Mouse (Mus musculus) limb, embryonic 12.5 days (tissue): ENCODE measurements at regions not wholly inside any gene's neighbourhood (a gene's known extent, or its start where the extent isn't known, plus 50 kb on each side); places are given as distances from the start of the nearest gene placed in this dataset.

Experiments
- ATAC-seq: fragments of 200-750 bp; cut with Nextera tagmentation; 2 replicates; pipeline ENCODE4 v1.8.0; 2017; ENCODE audit warnings: low read depth, moderate TSS enrichment; ENCODE audit not compliant: insufficient number of reproducible peaks, insufficient read depth, low FRiP score, low TSS enrichment
- H3K27ac ChIP-seq: fragments of 300-500 bp; sonication (generic); 2 replicates; pipeline ENCODE4 v1.5.1; 2016; ENCODE audit warnings: mild to moderate bottlenecking, moderate library complexity
- H3K27me3 ChIP-seq: fragments of 300-500 bp; sonication (generic); 2 replicates; pipeline ENCODE4 v1.6.1; 2016; ENCODE audit warnings: mild to moderate bottlenecking, moderate library complexity
- H3K36me3 ChIP-seq: fragments of 300-500 bp; sonication (generic); 2 replicates; pipeline ENCODE4 v1.6.1; 2016; ENCODE audit warnings: mild to moderate bottlenecking, moderate library complexity
- H3K4me1 ChIP-seq: fragments of 300-500 bp; sonication (generic); replicated peaks from 2 replicates; pipeline ENCODE4 v1.6.1; 2016
- H3K4me2 ChIP-seq: fragments of 300-500 bp; sonication (generic); 2 replicates; pipeline ENCODE4 v1.6.1; 2016; ENCODE audit warnings: mild to moderate bottlenecking, moderate library complexity
- H3K4me3 ChIP-seq: fragments of 300-500 bp; sonication (generic); replicated peaks from 2 replicates; pipeline ENCODE4 v1.5.1; 2016; ENCODE audit warnings: mild to moderate bottlenecking
- H3K9ac ChIP-seq: fragments of 300-500 bp; sonication (generic); replicated peaks from 2 replicates; pipeline ENCODE4 v1.6.1; 2016; ENCODE audit warnings: mild to moderate bottlenecking, moderate library complexity
- H3K9me3 ChIP-seq: fragments of 300-500 bp; sonication (generic); 2 replicates; pipeline ENCODE4 v1.6.1; 2016; ENCODE audit warnings: mild to moderate bottlenecking, moderate library complexity
- WGBS: fragments of 180-500 bp; shearing (Covaris S2); methylation state at CpG from one replicate; pipeline ENCODE4 v1.1.7; 2016; 5-methylcytosine and 5-hydroxymethylcytosine counted together

DNA sequence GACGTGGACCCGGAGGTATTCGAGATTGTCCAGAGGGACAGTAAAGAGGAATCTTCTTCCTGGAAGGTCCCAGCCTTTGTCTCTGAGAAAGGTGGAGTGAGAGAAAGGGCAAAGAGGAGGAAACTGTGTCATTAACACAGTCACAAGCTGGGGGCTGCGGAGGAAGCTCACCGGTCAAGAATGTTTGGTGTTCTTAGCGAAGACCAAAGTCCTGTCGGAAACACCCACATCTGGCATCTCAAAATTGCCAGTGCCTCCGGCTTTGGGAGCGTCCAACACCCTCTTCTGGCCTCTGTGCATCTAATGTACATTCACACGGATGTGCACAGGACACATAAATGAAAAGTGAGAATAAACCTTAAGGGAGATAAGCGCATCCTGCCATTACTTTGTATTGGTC lies 1134.1 kb upstream of the A1bg start:
- H3K9ac ChIP-seq, result no peak overlapping the region
- H3K4me1 ChIP-seq, result peaks cover 9% of the 10 kb centered on the region
- no peak overlapping the region for H3K4me3 ChIP-seq
- 83% methylated on average over 11 of the region's 11 CpGs for whole genome bisulfite sequencing
- no peaks in the 10 kb centered on the region for H3K9me3 ChIP-seq
- ATAC-seq, result no peak
- H3K4me2 ChIP-seq, result no peak overlapping the region
- no peaks in the 10 kb centered on the region for H3K36me3 ChIP-seq
- H3K27me3 ChIP-seq, result no peaks in the 10 kb centered on the region
- H3K27ac ChIP-seq, result no peak overlapping the region

DNA sequence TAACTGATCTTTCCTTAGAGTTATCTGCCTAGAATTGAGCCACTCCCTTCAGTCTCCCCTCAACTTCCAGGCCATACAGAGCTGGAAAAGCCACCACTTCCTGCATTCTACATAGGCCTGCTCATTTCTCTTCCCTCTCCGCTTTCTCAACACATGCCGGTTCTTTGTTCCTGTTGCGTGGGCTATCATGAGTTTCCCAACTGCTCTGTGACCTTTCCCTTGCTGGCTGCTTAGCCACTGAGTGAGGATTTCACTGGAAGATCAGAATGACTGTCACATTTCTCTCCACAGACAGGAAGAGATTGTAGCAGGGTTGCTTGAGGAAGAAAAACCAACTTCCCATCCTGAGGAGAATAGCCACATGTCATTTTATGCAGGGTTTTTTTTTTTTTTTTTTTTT lies 1133.6 kb upstream of the A1bg start:
- no peaks in the 10 kb centered on the region for H3K36me3 ChIP-seq
- 86% methylated on average over 3 of the region's 3 CpGs for WGBS
- H3K27me3 ChIP-seq, result no peaks in the 10 kb centered on the region
- no peak overlapping the region for H3K27ac ChIP-seq
- H3K4me1 ChIP-seq, result peaks cover 6% of the 10 kb centered on the region
- no peak overlapping the region for H3K4me3 ChIP-seq
- H3K9ac ChIP-seq, result no peak overlapping the region
- no peak overlapping the region for H3K4me2 ChIP-seq
- no peak for ATAC-seq
- H3K9me3 ChIP-seq, result no peaks in the 10 kb centered on the region

DNA sequence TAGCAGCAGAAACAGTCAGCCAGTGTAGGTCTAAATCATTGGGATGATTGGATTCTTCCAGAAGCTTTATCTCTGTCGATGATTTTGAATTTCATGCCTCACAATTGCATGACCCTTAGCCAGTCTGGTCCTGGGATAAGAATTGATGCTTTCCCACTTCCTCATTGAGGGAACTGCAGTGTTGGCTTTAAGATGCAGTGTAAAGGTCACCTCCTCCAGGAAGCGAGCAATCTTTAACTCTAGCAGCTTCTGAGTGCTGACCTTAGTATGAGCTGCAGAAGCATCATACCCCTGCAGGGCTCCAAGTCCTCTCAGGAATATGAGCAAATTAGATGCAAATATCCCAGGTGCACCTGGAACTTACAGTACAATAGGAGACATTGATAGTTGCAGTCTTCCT lies 1132.2 kb upstream of the A1bg start:
- Histone ChIP-seq H3K4me1 (peaks cover 6% of the 10 kb centered on the region), H3K27me3 (no peaks in the 10 kb centered on the region), H3K9me3 (no peaks in the 10 kb centered on the region), H3K4me3 (no peak overlapping the region), H3K9ac (no peak overlapping the region), H3K36me3 (no peaks in the 10 kb centered on the region), H3K27ac (no peak overlapping the region), H3K4me2 (no peak overlapping the region)
- no peak for ATAC-seq
- 88% methylated on average over 2 of the region's 2 CpGs for WGBS

DNA sequence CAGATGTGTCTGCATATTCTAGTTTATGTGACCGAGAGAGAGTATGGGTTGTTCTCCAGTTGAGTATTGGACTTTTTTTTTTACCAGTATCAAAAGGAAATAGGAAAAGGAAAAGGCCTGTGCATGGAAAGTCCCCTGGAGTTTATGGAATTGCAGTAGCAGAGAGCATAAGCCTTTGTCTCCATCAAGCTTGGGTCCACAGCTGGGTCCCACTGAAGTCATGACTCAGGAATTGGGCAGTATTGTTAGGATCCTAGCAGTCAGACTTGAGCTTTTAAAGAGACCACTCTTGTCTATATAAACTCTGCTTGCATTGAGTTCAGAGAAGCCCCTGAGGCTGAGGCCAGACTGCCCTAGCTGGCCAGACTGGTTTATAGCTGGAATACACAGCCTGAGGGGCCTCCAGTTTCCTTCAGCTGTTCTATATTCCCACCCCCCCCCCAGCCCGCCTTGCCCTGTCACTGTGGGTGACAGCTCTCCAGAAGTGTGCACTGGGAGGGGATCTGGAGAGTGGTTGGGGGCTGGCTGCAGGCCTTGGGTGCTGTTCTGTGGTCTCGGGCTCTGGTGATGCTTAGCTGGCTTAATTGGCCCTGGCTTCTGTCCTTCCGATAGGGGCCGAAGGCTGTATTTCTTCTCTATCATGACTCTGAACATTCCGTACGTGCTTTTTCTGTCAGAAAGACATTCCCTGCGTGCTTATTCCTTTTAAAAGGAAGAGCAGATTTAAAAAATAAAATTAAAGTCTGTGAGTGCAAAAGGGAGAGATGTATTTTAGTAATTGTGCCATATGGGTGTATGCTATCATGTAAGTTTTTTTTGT lies 1130.8 kb upstream of the A1bg start:
- ATAC-seq, result no peak; the same call in 1 of the 2 replicates
- Histone ChIP-seq H3K4me2 (no peak overlapping the region), H3K9ac (no peak overlapping the region), H3K27me3 (no peaks in the 10 kb centered on the region), H3K27ac (no peak overlapping the region), H3K4me1 (peaks cover 11% of the 10 kb centered on the region), H3K36me3 (no peaks in the 10 kb centered on the region), H3K4me3 (no peak overlapping the region), H3K9me3 (no peaks in the 10 kb centered on the region)
- 61% methylated on average over 8 of the region's 8 CpGs for WGBS

DNA sequence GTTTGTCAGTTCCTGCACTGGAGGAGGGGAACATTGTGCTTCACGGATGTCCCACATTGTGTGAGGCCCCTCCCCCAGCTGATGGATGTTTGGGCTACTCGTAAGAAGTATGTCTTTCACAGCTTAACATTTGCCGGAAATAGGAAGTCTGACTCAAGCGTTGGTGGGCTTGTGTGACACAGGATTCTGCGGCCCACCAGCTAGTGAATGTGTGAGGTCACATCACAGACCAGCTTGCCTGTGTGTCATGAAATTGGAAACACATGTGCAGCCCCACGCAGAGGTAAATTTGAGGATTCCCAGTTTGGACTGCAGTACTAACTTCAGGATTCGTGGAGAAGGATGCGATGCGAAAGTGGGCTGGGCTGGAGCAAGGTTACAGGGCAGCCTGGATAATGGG lies 1126.6 kb upstream of the A1bg start:
- Histone ChIP-seq H3K4me2 (peak overlapping the region; percentile 9; the same call in 1 of the 2 replicates), H3K9me3 (no peaks in the 10 kb centered on the region), H3K9ac (no peak overlapping the region), H3K4me3 (no peak overlapping the region), H3K36me3 (no peaks in the 10 kb centered on the region), H3K4me1 (peaks cover 11% of the 10 kb centered on the region), H3K27me3 (no peaks in the 10 kb centered on the region), H3K27ac (no peak overlapping the region)
- no peak for ATAC-seq
- WGBS, result 17% methylated on average over 9 of the region's 9 CpGs

DNA sequence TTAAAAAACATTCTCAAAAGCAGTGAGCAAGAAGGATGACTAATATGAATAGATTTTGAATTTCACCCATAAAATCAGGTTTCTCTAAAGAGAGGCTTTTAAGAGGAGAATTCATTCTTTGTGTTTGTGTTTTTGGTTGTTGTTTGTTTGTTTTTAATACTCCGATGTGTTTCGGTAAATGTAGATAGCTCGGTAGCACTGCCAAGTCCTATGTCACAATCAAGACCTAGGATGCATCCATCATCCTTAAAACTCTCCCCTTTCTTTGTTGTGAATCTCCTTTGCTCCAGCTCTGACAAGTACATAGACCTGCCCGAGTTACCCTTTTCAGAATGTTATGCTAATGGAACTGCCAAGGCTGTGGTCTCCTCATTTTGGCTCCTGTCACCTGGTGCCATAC lies 1126.2 kb upstream of the A1bg start:
- WGBS, result 81% methylated on average over 4 of the region's 4 CpGs
- no peak for ATAC-seq

DNA sequence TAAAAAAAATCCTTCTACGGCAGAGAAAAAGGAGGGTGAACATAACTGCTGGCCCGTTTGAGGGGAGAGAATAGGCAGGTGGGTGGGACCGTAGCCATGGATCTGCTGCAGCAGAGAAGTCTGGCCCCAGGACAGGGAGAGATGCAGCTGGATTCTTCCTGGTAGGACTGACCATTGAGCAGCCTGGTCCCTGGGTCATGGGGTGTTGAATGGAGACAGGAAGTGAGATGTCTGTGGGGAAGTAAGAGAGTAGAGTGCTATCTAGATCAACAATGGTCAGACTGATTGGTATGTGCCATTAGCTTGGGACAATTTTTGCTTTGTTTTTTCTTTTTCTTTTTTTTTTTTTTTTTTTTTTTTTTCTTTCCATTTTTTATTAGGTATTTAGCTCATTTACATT lies 1123.5 kb upstream of the A1bg start:
- H3K27ac ChIP-seq, result no peak overlapping the region

More for the DNA sequence above, 1126.2 kb upstream of the A1bg start:
- H3K9me3 ChIP-seq, result no peaks in the 10 kb centered on the region
- H3K9ac ChIP-seq, result no peak overlapping the region
- no peak overlapping the region for H3K27ac ChIP-seq
- no peaks in the 10 kb centered on the region for H3K27me3 ChIP-seq
- peaks cover 11% of the 10 kb centered on the region for H3K4me1 ChIP-seq
- no peak overlapping the region for H3K4me3 ChIP-seq
- peak overlapping the region; percentile 9; the same call in 1 of the 2 replicates for H3K4me2 ChIP-seq
- no peaks in the 10 kb centered on the region for H3K36me3 ChIP-seq

DNA sequence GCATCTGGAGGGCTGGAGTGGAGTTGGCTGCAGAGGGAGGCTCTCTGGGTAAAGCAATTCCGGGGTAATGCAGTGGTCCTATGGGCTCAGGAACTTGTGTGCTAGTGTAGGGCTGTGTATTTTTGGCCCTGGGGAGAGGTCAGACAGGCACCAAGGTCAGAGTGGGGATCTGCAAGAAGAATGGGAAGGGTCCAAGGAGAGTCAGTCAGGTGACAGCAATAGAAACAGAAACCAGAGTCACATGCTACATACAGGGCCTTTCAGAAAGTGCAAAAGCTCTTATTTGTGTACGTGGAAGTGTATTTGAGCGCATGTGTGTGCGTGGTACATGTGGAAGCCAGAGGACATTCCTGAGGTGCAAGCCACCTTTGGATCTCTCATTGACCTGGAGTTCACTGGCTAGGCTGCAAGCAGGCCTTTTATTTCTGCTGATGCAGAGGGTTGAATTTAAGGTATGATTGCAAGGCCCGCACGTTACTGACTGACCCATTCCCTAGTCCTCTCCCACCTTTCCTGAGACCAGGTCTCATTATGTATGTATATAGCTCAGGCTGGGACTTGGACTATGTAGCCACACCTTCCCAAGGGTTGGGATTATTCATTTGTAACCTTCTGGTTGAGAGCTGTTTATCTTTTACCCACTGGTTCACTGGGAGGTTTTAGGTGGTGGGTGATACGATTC lies 1122.0 kb upstream of the A1bg start:
- Histone ChIP-seq H3K4me3 (no peak overlapping the region), H3K27ac (no peak overlapping the region)

More for the DNA sequence above, 1123.5 kb upstream of the A1bg start:
- ATAC-seq, result no peak
- 0 out of 2 replicates have a peak, but pooled peaks cover 5% of the 10 kb centered on the region for H3K4me1 ChIP-seq
- H3K4me3 ChIP-seq, result no peak overlapping the region
- no peaks in the 10 kb centered on the region for H3K9me3 ChIP-seq
- H3K4me2 ChIP-seq, result no peak overlapping the region
- H3K36me3 ChIP-seq, result no peaks in the 10 kb centered on the region
- no peak overlapping the region for H3K9ac ChIP-seq
- 80% methylated on average over 3 of the region's 3 CpGs for WGBS
- H3K27me3 ChIP-seq, result no peaks in the 10 kb centered on the region

DNA sequence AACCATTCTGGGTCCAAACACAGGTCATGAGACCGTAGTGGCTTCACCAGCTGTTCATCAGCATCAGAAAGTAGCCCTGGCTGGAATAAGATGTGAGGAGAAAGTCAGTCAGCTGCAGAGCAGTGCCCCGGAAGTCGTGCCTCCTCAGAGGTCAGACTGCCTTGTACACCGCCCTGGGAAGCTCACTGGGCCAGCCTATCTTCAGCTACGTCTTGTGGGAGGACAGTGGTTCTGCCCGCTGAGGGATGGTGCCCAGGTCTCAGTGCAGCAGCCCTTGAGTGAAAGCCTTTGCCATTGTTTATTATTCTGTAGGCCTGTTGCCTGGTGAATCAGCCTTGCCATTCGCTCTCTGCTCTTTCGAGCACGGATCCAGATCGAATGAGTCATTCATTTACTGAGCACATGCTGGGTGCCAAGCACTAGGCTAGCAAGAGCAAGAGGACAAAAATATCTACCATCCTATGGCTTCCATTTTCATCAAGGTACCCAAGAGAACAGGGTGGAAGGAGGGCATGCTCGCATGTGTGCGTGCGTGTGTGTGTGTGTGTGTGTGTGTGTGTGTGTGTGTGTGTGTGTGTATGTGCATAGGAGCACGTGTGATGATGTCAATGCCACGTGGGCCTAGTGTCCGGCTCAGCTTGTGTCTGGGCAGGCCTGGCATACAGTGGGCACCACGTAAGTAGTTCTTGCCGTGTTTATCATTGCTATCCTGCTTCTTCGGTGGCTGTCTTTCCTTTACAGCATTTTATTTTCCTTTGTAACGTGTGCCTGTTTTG lies 1121.0 kb upstream of the A1bg start:
- H3K4me1 ChIP-seq, result no peaks in the 10 kb centered on the region; the same call in 1 of the 2 replicates
- H3K36me3 ChIP-seq, result no peaks in the 10 kb centered on the region
- H3K4me3 ChIP-seq, result no peak overlapping the region
- no peaks in the 10 kb centered on the region for H3K9me3 ChIP-seq
- H3K4me2 ChIP-seq, result no peak overlapping the region
- 93% methylated on average over 20 of the region's 20 CpGs for WGBS
- ATAC-seq, result no peak
- H3K9ac ChIP-seq, result no peak overlapping the region
- no peaks in the 10 kb centered on the region for H3K27me3 ChIP-seq
- no peak overlapping the region for H3K27ac ChIP-seq

More for the DNA sequence above, 1122.0 kb upstream of the A1bg start:
- 90% methylated on average over 7 of the region's 7 CpGs for WGBS
- Histone ChIP-seq H3K9ac (no peak overlapping the region), H3K4me1 (0 out of 2 replicates have a peak, but pooled peaks cover 5% of the 10 kb centered on the region), H3K36me3 (no peaks in the 10 kb centered on the region), H3K27me3 (no peaks in the 10 kb centered on the region), H3K4me2 (no peak overlapping the region), H3K9me3 (no peaks in the 10 kb centered on the region)
- ATAC-seq, result no peak

DNA sequence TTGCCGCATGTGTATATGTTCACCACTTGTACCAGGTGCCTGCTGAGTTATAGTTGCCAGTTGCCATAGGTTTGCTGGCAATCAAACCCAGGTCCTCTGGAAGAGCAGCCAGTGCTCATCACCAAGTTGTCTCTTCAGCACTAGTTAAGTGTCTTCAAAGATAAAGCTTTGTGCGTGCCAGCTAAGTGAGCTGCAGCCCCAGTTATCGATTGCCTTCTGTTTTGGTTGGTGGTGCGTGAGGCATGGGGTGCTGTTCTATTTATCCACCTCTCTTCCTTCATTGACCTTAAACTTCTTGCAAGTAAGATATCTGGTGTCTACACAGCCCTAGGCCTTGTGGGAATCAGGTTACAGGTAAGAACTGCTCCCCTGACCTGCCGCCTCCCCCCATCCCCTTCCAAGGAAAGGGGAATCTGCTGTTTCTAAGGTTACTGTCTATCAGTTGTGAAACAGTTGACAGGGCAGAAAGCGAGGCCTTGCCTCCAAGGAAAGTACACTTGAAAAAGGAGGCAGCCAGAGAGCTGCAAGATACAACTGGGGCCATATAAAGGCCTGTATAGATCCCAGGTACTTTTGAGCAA lies 1120.2 kb upstream of the A1bg start:
- Histone ChIP-seq H3K27ac (no peak overlapping the region), H3K4me2 (no peak overlapping the region)
- 77% methylated on average over 6 of the region's 6 CpGs for WGBS

More for the DNA sequence above, 1120.2 kb upstream of the A1bg start:
- ATAC-seq, result no peak
- no peak overlapping the region for H3K4me3 ChIP-seq
- no peak overlapping the region for H3K9ac ChIP-seq
- H3K4me1 ChIP-seq, result no peaks in the 10 kb centered on the region; the same call in 1 of the 2 replicates
- H3K36me3 ChIP-seq, result no peaks in the 10 kb centered on the region
- no peaks in the 10 kb centered on the region for H3K27me3 ChIP-seq
- no peaks in the 10 kb centered on the region for H3K9me3 ChIP-seq
